Mouse (Mus musculus) MEL (cell line): Measurements from ENCODE around the gene Qprt.
A peak's percentile ranks its signal among the peaks of the same experiment; 100 is the strongest.

Experiments
- CTCF ChIP-seq, 3 experiments: IDR thresholded peaks in 2 of 3; conservative IDR thresholded peaks in 1 of 3; 2 replicates each; pipeline ENCODE4 v1.5.1; 2011 to 2012; ENCODE audit warnings: low read length in 3 of 3, low read depth in 2 of 3, mild to moderate bottlenecking in 2 of 3, improper control_type of control experiment in 1 of 3, inconsistent platforms in 1 of 3, mixed read lengths in 1 of 3, moderate library complexity in 1 of 3; ENCODE audit not compliant: control insufficient read depth in 1 of 3, insufficient read depth in 1 of 3, poor library complexity in 1 of 3, severe bottlenecking in 1 of 3
- POLR2A ChIP-seq, 2 experiments: IDR thresholded peaks; 2 replicates each; pipeline ENCODE4 v1.6.1; 2011 to 2012; ENCODE audit warnings: low read length in 2 of 2, mild to moderate bottlenecking in 2 of 2, control low read depth in 1 of 2, improper control_type of control experiment in 1 of 2, low read depth in 1 of 2, moderate library complexity in 1 of 2; ENCODE audit not compliant: control insufficient read depth in 1 of 2, insufficient read depth in 1 of 2, poor library complexity in 1 of 2
- TBP ChIP-seq: IDR thresholded peaks from 2 replicates; pipeline ENCODE4 v1.8.0; 2011; ENCODE audit warnings: low read depth, low read length, improper control_type of control experiment

- TF ChIP-seq CTCF (IDR thresholded peaks at IDR 0.05 in 2 of 3, conservative IDR thresholded peaks at IDR 0.05 in 1 of 3; ENCODE audit: control insufficient read depth in 1 of 3, insufficient read depth in 1 of 3, low read depth in 2 of 3, low read length in 3 of 3, poor library complexity in 1 of 3, severe bottlenecking in 1 of 3) (no peak), TBP (peak; percentile 84), POLR2A (IDR thresholded peaks at IDR 0.05; ENCODE audit: control insufficient read depth in 1 of 2, insufficient read depth in 1 of 2, low read depth in 1 of 2, low read length in 2 of 2, poor library complexity in 1 of 2) (peak; percentile 84 to 98)
Measured at GRCm38 (mm10) chr7:127137262-127138017, 15.4 kb upstream of the Qprt start, which contains the start of gene Spn.
